Mouse (Mus musculus): ENCODE data around the gene Entr1.
"Not testable (repeated sequence)": the region's sequence is repeated elsewhere in the genome, so short reads cannot be mapped to it uniquely, and the experiment has no call there.

Entr1 gene

GRCm38 (mm10) chr2:26387713-26388112, 1.4 kb downstream of the Entr1 start:
- DNase-seq = no peak

GRCm38 (mm10) chr2:26380871-26381270, 8.2 kb downstream of the Entr1 start:
- DNase-seq = not testable (repeated sequence)

GRCm38 (mm10) chr2:26380131-26380771, 8.9 kb downstream of the Entr1 start, which contains the start of gene Snapc4:
Gene Snapc4 (minus strand): TSS chr2:26380653.
- peak; percentile 88 for DNase-seq

GRCm38 (mm10) chr2:26372396-26372795, 16.7 kb downstream of the Entr1 start:
- no peak for DNase-seq

- DNase-seq = no peak
Observed at GRCm38 (mm10) chr2:26368572-26368971, 20.5 kb downstream of the Entr1 start.

GRCm38 (mm10) chr2:26367911-26368310, 21.2 kb downstream of the Entr1 start:
- DNase-seq = no peak

- DNase-seq = no peak
Observed at GRCm38 (mm10) chr2:26364738-26365465, 24.2 kb downstream of the Entr1 start.

GRCm38 (mm10) chr2:26363481-26363880, 25.6 kb downstream of the Entr1 start:
- no peak for DNase-seq

GRCm38 (mm10) chr2:26362991-26363390, 26.1 kb downstream of the Entr1 start:
- no peak for DNase-seq

- DNase-seq = peak; percentile 31
Observed at GRCm38 (mm10) chr2:26360772-26361171, 28.3 kb downstream of the Entr1 start, which contains the start of gene Card9. Gene Card9 (minus strand): TSS chr2:26360918.

- DNase-seq = peak; percentile 36
Observed at GRCm38 (mm10) chr2:26359983-26360382, 29.1 kb downstream of the Entr1 start.

- no peak for DNase-seq
Observed at GRCm38 (mm10) chr2:26358667-26359320, 30.3 kb downstream of the Entr1 start.

- no peak for DNase-seq
Observed at GRCm38 (mm10) chr2:26357484-26357883, 31.6 kb downstream of the Entr1 start.

GRCm38 (mm10) chr2:26356678-26357077, 32.4 kb downstream of the Entr1 start:
- DNase-seq = no peak

GRCm38 (mm10) chr2:26356231-26356630, 32.9 kb downstream of the Entr1 start:
- no peak for DNase-seq

- no peak for DNase-seq
Observed at GRCm38 (mm10) chr2:26354401-26354800, 34.7 kb downstream of the Entr1 start.

- DNase-seq = no peak
Observed at GRCm38 (mm10) chr2:26353066-26353980, 35.8 kb downstream of the Entr1 start.

- DNase-seq = no peak
Observed at GRCm38 (mm10) chr2:26352291-26352910, 36.7 kb downstream of the Entr1 start.

GRCm38 (mm10) chr2:26351358-26352290, 37.5 kb downstream of the Entr1 start, which contains the start of gene Dnlz:
Gene Dnlz (minus strand): TSS chr2:26352110.
- peak; percentile 91 for DNase-seq

- DNase-seq = peak; percentile 31
Observed at GRCm38 (mm10) chr2:26348241-26348640, 40.9 kb downstream of the Entr1 start.
